Mouse (Mus musculus): Measurements from ENCODE around the gene Lbh.

Gene Lbh

DNA sequence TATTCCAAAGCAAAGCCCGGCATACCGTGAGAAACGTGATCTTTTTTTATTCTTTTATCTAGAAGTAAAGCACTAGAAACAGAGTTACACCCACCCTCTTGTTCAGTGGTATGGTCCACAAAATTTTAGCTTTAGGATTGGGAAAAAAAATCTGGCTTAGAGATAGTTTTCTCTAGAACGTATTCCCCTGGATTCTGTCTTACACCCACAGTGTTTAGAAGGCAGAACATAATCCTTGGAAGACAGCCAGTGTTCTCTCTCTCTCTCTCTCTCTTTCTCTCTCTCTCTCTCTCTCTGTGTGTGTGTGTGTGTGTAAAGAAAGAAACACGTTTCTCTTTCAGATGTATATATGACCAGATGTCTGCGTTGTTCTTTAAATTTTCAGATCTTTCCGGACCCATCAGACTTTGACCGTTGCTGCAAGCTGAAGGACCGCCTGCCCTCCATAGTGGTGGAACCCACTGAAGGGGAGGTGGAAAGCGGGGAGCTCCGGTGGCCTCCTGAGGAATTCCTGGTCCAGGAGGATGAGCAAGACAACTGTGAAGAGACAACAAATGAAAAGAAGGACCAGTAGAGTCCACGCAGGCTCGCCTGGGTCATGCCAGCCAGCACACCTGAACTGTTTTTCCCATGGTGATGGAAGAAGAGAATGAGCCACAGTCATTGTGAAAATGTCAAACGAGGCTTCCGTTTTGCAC is 20.9 kb downstream of the Lbh start:
- no peak for DNase-seq (ENCODE audit: low spot score)

DNA sequence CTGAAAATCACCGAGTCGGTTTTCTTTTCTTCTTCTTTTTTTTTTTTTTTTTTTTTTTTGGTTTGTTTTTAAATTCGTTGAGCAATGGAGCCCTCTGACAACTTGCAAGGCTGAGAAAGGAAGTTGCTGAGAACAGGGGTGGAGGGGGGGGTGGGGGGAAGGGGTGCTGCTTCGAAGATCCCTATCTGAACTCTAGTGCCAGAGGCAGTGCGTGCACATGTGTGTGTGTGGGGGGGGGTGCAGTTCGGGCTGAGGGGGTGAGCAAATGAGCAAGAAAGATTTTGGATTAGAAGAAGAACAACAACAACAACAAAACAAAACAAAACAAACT is 21.4 kb downstream of the Lbh start:
- no peak for DNase-seq (ENCODE audit: low spot score)

DNA sequence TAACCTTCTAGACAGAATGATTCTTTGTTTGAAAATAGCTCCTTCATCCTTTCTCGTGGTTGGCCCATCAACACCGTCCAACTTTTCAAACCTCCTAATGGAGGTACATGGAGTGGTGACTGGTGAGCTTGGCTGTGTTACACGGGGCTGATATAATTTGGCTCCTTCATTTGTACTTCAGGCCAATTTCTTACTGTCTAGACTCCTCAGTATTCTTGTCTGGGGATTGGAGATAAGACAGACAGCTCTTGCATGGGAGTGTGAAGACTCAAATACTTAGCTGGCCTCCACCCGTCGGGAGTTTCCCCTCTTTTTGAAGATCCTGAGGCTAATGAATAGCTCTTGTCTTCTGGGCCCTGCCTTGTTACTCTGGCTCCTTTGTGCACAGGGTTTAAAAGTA is 26.3 kb downstream of the Lbh start:
- DNase-seq (ENCODE audit: low spot score): peak; percentile 6

DNA sequence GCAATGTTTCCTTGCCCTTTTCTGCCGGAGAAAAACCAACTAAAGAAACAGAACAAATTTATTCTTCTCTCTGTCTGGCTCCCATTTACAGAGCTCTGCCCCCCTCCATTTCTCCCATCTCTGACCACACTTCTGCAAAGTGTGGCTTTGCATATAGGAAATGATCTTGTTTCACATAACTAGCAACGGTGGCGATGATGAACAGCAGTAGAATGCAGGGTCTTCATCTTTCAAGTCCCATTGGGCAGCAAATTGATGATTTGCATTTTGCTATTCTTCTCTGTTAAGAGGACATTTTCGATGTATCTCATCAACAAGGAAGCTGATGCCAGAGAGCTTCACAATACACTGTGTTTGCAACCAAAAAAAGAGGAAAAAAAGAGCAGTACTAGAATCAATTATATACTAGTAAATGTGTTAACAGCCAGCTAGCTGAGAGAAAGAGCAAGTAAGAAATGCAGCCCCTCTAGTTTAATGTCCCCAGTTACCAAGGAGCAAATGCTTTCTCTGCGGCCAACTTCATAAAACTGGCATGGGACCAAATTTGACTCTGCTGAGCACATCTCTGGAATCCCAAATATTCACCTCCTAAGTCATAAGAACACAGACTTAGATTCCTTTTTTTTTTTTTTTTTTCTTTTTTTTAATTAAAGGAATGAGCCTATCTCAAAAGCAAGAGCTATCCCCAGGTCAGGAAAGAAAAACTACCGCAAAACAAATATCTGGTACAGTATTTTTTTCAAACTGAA is 29.2 kb downstream of the Lbh start:
- DNase-seq (ENCODE audit: low spot score): no peak

DNA sequence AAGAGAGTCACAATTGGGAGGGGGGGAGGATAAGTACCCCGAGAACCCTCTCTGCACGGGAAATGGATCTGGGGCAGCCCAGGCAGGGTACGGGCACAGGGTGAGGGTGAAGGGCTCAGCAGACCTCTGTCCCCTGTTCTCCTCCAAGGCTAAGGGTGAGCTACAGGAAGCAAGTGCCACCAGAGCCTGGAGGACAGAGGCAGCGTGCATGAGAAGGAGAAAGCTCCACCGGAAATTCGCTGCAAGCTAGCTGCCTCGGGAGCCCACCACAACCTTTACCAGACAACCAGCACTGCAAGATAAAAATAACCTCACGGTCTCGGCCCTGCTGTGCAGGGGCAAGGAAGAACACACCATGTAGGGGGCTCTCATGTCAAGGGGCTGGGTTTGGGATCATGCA is 30.0 kb downstream of the Lbh start:
- no peak for DNase-seq (ENCODE audit: low spot score)

DNA sequence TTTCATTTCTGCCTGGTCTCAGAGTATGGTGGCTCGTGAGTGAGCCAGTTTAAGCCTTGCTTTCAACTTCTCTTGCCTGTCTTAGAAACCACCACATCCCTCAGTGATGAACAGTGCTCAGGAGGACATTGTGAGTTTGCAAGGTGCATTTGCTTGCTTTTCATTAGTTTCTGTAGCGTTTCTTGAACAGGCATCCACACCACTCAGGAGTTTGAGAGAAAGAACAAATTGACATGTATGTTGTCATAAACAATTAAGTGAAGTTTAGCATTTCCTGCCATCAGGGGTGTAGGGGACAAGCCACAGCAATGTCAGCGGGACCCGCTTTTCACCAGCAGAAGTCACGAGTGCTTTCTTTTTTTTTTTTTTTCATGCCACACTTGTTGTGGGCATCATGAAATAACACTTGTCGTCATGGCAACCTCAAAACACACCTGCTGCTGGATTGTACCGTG is 31.2 kb downstream of the Lbh start:
- DNase-seq (ENCODE audit: low spot score): no peak

DNA sequence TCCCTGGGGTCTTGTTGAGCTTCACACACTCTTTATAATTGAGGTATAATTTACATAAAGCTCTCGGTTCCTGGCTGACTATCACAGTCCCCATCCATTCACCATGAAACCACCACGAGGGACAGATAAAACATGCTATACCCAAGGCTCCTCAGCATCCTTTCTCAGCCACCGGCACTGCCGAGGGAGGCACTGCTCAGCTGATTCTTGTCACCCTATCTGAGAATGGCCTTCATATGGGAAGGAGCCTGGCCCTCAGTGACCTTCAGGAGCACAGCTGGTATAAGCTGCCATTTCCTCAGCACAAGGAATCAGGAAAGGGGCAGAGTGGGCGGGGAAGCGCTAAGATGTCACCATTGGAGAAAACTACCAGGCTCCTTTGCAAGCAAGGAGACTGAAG is 33.2 kb downstream of the Lbh start:
- DNase-seq (ENCODE audit: low spot score): no peak

DNA sequence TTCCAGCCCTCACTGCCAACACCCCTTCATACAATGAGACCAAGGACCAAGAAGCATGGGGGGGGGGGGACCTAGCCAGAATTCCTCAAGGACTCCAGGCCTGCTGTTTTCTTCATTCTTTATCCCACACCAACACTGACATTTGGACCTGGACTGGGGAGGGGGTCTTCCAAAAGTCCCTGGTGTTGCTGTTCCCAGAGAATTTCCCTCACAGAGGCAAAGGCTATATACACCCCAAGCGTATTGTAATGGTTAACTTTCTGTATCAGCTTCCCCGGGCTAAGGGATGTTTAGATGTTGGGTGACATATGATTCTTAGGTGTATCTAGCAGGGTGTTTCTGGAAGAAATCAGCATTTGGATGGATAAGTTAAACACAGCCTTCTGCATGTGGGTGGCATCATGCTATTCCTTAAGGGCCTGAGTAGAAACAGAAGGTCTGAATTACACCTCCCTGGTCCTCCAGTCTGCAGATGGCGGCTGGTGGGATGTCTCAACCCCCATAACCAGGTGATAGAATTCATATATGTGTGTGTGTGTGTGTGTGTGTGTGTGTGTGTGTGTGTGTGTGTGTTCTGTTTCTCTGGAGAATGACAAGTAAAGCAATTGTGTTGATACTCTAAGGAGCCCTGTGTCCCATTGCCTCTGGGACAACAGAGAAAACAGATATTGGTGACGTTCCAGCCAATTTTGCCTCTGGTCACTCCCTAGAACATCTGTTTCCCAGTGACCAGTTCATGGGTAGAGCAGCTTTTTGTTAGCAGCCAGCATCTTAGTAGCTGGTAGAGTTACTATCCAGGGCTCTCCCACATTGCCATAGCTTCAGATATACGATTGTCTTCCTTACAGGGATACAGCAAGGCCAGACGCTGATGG is 35.9 kb downstream of the Lbh start:
- no peak for DNase-seq (ENCODE audit: low spot score)

DNA sequence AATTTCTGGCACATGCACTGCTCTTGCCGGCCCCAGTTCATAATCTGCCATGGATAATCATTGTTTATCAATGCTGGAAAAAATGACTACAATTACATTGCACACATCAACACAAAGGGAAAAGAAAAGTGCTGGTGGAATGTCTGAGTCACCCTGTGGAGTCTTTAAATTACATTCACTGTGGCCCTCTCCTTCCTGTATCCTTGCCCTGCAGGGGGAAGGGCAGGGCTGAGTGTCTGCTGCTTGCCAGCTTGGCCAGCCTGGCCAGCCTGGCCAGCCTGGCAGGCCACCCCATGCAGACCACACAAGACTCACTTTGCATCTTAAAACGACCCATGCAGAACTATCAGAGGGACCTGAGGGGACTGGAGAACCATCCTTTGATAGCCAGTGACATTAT is 37.4 kb downstream of the Lbh start:
- no peak for DNase-seq (ENCODE audit: low spot score)

DNA sequence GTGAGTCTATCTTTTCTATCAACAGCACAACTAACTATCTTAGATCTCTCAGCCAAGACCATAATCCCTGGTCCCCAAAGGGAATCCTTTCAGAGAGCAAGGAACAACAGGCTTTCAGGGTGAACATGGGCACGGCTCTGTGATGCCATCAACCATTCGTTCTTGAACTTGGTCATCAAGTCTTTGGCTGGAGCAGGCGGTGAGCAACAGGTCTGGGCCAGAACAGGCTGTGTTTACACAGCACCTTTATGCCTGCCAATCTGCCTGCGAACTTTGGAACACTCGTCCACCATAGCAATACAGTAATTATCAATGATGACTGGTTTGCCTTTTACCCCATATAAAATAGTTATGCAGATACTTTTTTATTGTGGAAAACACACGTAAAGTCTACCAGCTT is 38.9 kb downstream of the Lbh start:
- no peak for DNase-seq (ENCODE audit: low spot score)

DNA sequence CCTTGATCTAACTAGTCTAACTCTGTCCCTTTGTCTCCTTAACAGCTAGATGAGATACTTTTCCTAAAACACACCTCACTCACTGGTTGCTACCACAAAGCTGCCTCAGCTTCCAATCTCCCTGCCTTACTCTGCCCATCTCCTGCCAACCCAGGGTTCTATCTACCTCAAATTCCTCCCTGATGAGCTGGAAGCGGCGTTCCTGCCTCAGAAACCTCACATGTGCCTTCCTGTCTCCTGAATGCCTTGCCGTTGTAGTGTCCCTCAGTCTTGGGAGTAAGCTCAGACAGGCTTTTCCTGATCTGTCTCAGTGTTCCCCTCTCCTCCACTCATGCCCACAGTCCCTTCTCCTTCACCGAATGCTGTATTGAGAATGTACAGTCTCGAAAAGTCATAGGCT is 40.8 kb downstream of the Lbh start:
- no peak for DNase-seq (ENCODE audit: low spot score)

DNA sequence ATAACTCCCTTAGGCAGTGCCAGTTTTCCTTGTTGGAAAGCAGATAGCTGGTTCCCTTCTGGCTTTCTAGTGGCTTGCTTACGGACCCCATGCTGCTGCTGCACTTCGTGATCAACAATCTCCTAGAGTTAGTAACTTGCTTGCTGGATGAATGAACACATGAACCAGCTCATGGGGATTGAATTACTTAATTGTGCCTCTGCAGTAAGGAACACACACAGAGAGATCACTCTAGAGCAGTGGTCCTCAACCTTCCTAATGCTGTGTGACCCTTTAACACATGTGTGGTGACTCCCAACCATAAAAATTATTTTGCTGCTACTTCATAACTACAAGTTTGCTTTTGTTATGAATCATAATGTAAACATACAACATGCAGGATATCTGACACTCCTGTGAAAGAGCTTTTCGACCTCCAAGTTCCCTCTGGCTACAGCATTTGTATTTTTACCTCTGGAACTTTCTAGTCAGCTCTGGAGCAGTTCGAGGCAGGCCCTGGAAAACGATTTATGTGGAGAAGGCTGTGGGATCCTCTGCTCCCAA is 41.5 kb downstream of the Lbh start:
- no peak for DNase-seq (ENCODE audit: low spot score)

DNA sequence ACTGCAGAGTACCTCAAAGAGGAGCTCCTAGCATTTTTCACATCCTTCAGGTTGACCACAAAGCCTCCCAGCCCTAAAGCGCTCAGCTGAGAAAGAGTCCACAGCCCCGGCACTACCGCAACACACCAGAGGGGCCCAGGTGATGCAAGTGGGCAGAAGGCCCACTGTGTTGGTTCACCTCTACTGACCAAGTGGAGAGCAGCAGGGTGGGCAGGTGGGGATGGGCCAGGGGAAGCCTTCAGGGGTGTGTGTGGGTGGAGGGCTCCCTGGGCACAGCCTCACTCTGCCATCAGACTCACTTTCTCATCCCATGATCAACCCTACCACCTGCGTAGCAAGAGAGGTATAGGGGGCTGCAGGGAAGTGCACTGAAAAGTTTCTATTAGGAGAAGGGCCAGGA is 42.1 kb downstream of the Lbh start:
- no peak for DNase-seq (ENCODE audit: low spot score)

DNA sequence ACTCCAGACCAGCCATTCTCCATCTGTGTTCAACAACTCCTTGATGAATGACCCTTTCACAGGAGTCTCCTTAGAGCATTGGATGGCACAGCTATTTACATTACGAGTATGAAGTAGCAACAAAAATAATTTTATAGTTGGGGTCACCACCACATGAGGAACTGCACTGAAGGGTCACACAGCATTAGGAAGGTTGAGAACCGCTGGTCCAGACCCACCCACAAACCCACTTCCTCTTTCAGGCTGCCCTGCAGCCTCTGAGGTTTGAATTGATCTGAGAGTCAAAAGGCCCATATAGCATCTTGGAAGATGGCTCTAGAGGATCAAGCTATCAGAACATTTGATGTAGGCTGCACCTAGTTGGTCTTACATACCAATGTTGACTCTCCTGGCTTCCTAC is 42.8 kb downstream of the Lbh start:
- no peak for DNase-seq (ENCODE audit: low spot score)

DNA sequence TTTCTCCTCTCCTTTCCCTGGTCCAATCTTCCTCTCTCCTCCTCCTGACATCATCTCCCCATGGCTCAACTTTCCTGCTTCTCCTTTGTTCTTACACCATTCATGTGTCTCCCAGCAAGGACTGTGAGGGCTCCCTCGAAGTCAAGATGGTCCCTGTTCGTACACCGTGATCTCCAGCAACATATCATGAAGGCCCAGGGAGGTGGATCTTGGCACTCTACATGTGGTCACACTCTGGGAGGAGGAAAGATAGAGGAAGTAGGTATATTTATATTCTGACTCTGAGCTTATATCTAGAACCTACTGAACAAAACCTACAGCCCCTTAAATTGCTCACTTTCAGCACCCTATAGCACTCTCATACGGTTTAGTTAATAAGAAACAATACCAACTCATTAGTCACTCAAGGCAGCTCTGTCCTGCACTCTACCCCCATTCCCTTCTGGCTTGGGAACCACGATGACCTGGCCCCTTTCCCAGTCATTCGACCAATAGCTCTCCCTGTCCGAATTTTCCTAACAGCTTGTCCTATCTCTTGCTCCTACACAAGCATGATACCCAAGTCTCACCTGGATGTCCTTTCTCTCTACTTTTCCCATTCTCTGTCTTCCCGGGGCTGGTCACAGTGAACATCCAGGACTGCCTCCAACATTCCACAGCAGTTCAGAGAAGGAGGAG is 44.0 kb downstream of the Lbh start:
- no peak for DNase-seq (ENCODE audit: low spot score)

DNA sequence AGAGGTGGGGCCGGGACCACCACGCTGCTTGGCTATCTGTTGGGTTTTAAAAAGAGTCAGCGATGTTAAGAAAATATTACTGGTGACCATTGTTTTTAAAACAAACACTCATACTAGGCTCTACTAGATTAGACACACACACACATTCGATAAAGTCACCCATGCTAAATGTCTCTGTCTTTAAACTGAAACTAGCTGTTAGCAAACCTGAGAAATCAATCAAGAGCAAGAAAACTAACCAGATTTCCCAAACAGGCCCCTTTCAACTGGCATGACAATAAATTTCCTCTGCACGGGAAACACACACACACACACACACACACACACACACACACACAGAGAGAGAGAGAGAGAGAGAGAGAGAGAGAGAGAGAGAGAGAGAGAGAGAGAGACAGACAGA is 47.6 kb downstream of the Lbh start:
- DNase-seq (ENCODE audit: low spot score): no peak

DNA sequence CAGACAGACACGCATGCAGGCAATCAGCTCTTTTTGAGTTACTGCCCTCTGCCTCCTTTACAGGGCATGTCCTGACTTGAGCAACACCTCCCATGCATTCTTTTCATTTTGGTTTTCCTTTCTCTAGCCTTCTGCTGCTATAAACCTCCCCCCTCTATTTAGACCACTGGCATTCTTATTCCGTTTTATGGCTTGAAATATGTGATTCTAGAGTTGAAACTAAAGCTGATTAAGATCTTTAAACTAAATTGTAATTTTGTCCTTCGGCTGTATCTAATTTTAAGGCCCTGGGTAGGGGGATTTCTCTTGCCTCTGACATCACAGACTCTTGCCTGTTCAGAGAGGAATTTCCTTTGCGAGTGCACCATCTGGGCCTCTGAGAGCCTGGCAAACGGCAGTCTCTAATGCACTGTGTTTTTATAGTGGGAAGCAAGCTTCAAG is 48.0 kb downstream of the Lbh start:
- DNase-seq (ENCODE audit: low spot score): no peak

DNA sequence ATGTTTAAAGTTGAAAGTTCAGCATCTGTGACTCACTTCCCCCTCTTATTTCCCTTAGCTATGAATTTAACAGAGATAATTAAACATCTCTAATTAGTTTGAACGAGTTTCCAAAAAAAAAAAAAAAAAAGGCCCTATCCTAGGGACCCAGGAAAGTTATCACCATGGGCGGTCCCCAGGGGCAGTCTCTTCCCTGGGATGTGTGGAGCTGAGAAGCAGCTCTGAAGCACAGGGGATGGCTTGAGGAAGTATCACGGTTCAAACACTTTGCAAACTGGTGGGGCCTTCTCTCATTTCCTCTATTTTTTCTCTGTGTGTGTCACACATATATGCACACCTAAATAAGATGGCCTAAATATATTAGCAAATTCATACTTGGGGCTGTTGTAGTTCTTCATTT is 48.8 kb downstream of the Lbh start:
- no peak for DNase-seq (ENCODE audit: low spot score)

DNA sequence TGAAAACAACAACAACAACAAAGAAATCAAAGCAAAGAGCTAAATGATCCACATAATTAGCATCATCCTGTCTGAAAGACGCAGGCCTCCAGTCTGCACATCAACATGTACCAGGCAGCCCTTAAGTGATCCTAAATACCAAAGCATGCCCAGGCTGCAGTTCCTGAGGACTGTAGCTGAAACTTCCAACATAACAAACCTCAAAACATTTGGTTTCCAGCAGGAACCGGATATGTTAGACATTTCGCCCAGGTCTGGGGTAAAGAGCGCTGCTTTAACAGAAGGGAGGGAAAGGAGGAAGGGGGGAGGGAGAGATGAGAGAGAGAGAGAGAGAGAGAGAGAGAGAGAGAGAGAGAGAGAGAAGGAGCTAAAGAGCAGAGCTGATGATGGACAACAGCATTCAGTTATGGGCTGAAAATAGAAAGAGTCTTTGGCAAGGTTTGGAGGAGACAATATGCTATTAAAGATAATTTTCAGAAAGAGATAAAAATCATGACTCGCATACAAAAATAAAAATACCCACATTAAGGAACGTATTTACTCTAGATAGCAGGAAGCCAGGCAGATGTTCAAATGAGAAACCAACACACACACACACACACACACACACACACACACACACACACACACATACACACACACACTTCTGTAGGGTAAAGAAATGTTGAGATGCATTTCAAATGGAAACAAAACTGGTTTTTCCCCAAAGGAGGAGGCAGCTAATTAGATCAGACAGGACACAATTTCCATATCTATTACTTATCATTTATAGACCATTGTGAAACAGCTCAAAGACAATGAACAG is 49.5 kb downstream of the Lbh start:
- DNase-seq (ENCODE audit: low spot score): no peak

DNA sequence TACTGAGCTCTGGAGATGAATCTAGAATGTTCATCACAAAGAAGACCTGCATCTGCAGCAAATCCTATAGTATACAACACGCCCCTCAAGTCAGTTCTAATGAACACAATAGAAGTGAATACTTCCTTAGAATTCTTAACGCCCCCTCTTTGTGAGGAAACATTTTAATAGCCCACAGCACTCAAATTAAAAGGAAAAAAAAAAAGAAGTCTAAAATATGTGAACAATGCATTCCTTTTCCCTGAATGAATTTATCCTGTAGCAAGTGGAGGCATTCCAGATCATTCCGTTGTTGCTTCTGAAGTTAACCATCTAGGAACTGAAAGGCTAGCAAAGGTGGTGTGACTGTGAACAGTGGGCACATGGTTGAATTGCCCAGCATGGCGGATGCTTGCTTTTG is 50.6 kb downstream of the Lbh start:
- DNase-seq (ENCODE audit: low spot score): no peak

DNA sequence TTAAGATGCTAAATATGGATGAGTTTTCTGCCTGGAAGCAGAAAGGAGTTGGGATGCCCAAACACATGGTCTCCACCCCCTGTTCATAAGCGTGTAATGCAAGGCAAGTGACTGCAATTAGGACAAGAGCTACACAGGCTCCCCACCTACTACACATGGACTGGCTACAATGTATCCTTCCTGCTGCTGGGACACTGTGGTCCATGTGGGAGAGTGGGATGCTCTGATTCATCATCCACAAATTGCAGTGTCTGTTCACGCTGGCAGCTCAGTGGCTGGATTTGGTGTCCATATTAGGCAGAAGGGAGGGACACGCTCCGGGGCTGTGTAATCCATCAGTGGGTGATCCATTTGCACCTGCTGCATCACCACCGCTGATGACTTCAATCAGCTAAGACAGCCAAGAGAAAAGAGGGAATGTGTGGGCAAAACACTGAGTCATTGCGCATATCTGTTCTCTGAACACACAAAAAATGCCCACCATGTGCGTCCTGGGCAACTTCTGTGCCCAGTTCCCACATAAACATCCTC is 52.6 kb downstream of the Lbh start:
- no peak for DNase-seq (ENCODE audit: low spot score)

Data from c-Kit-positive CD71-positive TER-119-positive erythroid progenitor cells, embryonic 14.5 days (primary cell).